Mouse (Mus musculus) liver, postnatal 0 days (tissue): ENCODE measurements around the gene Klf13. TPM values are rescaled to one million over a fixed set of nuclear protein-coding genes. Genes with fewer than 3 reads are reported as not detected.

Source experiments
- ATAC-seq: fragments of 200-750 bp; cut with Nextera tagmentation; 2 replicates; pipeline ENCODE4 v1.8.0; 2017; ENCODE audit warnings: mild to moderate bottlenecking, moderate library complexity
- DNase-seq: peaks from one replicate; pipeline ENCODE4 v3.0.0-alpha.2; 2016
- H3K27ac ChIP-seq: fragments of 300-500 bp; sonication (generic); 2 replicates; pipeline ENCODE4 v1.5.1; 2014; ENCODE audit warnings: antibody characterized with exemption, moderate library complexity, mild to moderate bottlenecking, low read depth
- H3K27me3 ChIP-seq: fragments of 300-500 bp; sonication (generic); 2 replicates; pipeline ENCODE4 v1.6.1; 2014; ENCODE audit warnings: low read length, control low read depth, mixed read lengths; ENCODE audit not compliant: insufficient read depth
- H3K36me3 ChIP-seq: fragments of 300-500 bp; sonication (generic); replicated peaks from 2 replicates; pipeline ENCODE4 v1.6.1; 2014; ENCODE audit warnings: mild to moderate bottlenecking, control low read depth, low read length, moderate library complexity, mixed read lengths; ENCODE audit not compliant: insufficient read depth
- H3K4me1 ChIP-seq: fragments of 300-500 bp; sonication (generic); 2 replicates; pipeline ENCODE4 v1.6.1; 2014; ENCODE audit warnings: antibody characterized with exemption, mild to moderate bottlenecking, control low read depth; ENCODE audit not compliant: insufficient read depth
- H3K4me2 ChIP-seq: fragments of 300-500 bp; sonication (generic); 2 replicates; pipeline ENCODE4 v1.6.1; 2014; ENCODE audit warnings: low read depth, mild to moderate bottlenecking, low read length, moderate library complexity, mixed read lengths
- H3K4me3 ChIP-seq: fragments of 300-500 bp; sonication (generic); 2 replicates; pipeline ENCODE4 v1.5.1; 2014; ENCODE audit warnings: low read depth, low read length
- H3K9ac ChIP-seq: fragments of 300-500 bp; sonication (generic); replicated peaks from 2 replicates; pipeline ENCODE4 v1.6.1; 2014; ENCODE audit warnings: mild to moderate bottlenecking, moderate library complexity
- H3K9me3 ChIP-seq: fragments of 300-500 bp; sonication (generic); 2 replicates; pipeline ENCODE4 v1.6.1; 2016; ENCODE audit warnings: mild to moderate bottlenecking, control low read depth, low read length, mixed read lengths
- CTCF ChIP-seq: sonication (generic); IDR thresholded peaks from 2 replicates; pipeline ENCODE4 v1.5.1; 2016; ENCODE audit warnings: antibody characterized with exemption, low read depth
- EP300 ChIP-seq: IDR thresholded peaks from 2 replicates; pipeline ENCODE4 v1.6.1; 2016; ENCODE audit warnings: antibody characterized with exemption, low read depth, mild to moderate bottlenecking
- WGBS: fragments of 180-500 bp; shearing (Covaris S2); extraction: QIAGEN DNeasy Blood & Tissue Kit; methylation state at CpG from one replicate; pipeline ENCODE4 v1.1.7; 2014; ENCODE audit not compliant: insufficient replicate concordance; 5-methylcytosine and 5-hydroxymethylcytosine counted together
- polyA plus RNA-seq: library from polyadenylated mRNA; unstranded; fragments of >200 nt; fragmentation: Nextera tagmentation; extraction: Ambion mirVana; gene quantifications from 2 replicates; pipeline ENCODE4 v1.2.1, GENCODE M21; 2015

Klf13 gene
- 25.5 and 25.7 TPM in 2 replicates for polyA plus RNA-seq

GRCm38 (mm10) chr7:63938914-63939396 lies at the start of gene Klf13:
TSS of gene Klf13 (minus strand) at chr7:63938915.
- Histone ChIP-seq H3K9me3 (no peaks in the 10 kb centered on the region), H3K27me3 (no peaks in the 10 kb centered on the region), H3K4me2 (peak within 1 kb of the TSS; percentile 98), H3K36me3 (no peaks in the 10 kb centered on the region), H3K9ac (peak within 1 kb of the TSS; percentile 97), H3K4me3 (peak within 1 kb of the TSS; percentile 88), H3K4me1 (peaks cover 42% of the 10 kb centered on the region), H3K27ac (peak within 1 kb of the TSS; percentile 96)
- WGBS = under 1% methylated on average over 45 of the region's 50 CpGs
- DNase-seq = peak; percentile 99
- TF ChIP-seq EP300 (no peak), CTCF (no peak)
- peak; percentile 84 for ATAC-seq

- TF ChIP-seq CTCF (no peak), EP300 (no peak)
- no peaks in the 10 kb centered on the region for H3K9me3 ChIP-seq
- 57% methylated on average over 2 of the region's 2 CpGs for WGBS
- H3K4me3 ChIP-seq = no peak overlapping the region
- no peak overlapping the region for H3K27ac ChIP-seq
- no peaks in the 10 kb centered on the region for H3K36me3 ChIP-seq
- no peaks in the 10 kb centered on the region for H3K27me3 ChIP-seq
- no peak overlapping the region for H3K9ac ChIP-seq
- peaks cover 60% of the 10 kb centered on the region for H3K4me1 ChIP-seq
- ATAC-seq (no peak), DNase-seq (no peak)
- H3K4me2 ChIP-seq = no peak overlapping the region
Measured at GRCm38 (mm10) chr7:63988391-63988790, 49.7 kb upstream of the Klf13 start.

- Histone ChIP-seq H3K36me3 (no peaks in the 10 kb centered on the region), H3K9me3 (no peaks in the 10 kb centered on the region), H3K4me1 (peaks cover 52% of the 10 kb centered on the region), H3K4me2 (no peak overlapping the region; the same call in 1 of the 2 replicates), H3K27ac (peak overlapping the region; percentile 46; the same call in 1 of the 2 replicates), H3K9ac (0 out of 2 replicates have a peak overlapping the region, but pooled peaks have one; percentile 13), H3K4me3 (no peak overlapping the region), H3K27me3 (no peaks in the 10 kb centered on the region)
- WGBS = 60% methylated on average over 12 of the region's 12 CpGs
- no peak for TF ChIP-seq CTCF
- TF ChIP-seq EP300 = no peak
- ATAC-seq = peak; percentile 72
- peak; percentile 59 for DNase-seq
Measured at GRCm38 (mm10) chr7:63986407-63987182, 47.9 kb upstream of the Klf13 start.

DNA sequence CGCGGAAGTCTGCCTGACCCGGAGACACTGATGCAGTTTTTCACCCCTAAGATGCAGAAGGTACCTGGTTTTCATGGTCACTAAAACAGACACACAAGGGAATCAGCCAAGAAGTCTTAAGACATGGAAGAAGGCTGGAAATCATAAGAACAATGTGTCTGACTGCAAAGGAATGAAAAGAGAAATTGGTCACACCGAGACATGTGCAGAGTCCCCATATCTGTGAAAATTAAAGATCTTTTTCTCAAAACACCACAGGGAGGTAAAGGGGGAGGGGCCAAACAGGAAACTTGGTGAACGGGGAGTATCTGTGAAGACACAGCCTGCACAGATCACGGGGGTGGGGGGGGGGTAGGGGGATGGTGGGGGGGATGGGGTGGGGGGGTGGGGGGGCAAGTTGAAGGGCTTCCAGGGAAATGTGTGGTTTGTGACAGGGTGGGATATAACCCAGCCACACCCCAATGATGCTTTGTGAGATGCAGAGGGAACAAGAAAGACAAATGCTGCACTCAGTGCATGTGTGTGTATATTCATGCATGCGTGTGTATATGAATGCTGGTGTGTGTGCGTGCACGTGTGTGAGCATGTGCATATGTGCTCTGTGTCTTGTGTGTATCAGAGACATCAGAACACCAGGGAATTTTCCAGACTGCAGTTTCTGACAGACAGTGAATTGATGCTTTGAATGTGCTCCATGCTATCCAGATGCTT lies 47.1 kb upstream of the Klf13 start:
- TF ChIP-seq CTCF (no peak), EP300 (no peak)
- H3K27ac ChIP-seq = no peak overlapping the region
- no peaks in the 10 kb centered on the region for H3K9me3 ChIP-seq
- ATAC-seq = no peak
- H3K4me3 ChIP-seq = no peak overlapping the region
- H3K4me2 ChIP-seq = no peak overlapping the region
- H3K27me3 ChIP-seq = no peaks in the 10 kb centered on the region
- H3K36me3 ChIP-seq = no peaks in the 10 kb centered on the region
- DNase-seq = no peak
- peaks cover 45% of the 10 kb centered on the region for H3K4me1 ChIP-seq
- WGBS = 58% methylated on average over 9 of the region's 9 CpGs
- no peak overlapping the region for H3K9ac ChIP-seq

- ATAC-seq = no peak
- H3K4me3 ChIP-seq = no peak overlapping the region
- H3K9me3 ChIP-seq = no peaks in the 10 kb centered on the region
- no peak overlapping the region for H3K4me2 ChIP-seq
- TF ChIP-seq EP300 = no peak
- TF ChIP-seq CTCF = no peak
- DNase-seq = no peak
- peaks cover 39% of the 10 kb centered on the region for H3K4me1 ChIP-seq
- H3K36me3 ChIP-seq = no peaks in the 10 kb centered on the region
- WGBS = 83% methylated on average over 7 of the region's 7 CpGs
- H3K9ac ChIP-seq = no peak overlapping the region
- H3K27me3 ChIP-seq = no peaks in the 10 kb centered on the region
- H3K27ac ChIP-seq = no peak overlapping the region
Measured at GRCm38 (mm10) chr7:63985266-63985665, 46.6 kb upstream of the Klf13 start.

DNA sequence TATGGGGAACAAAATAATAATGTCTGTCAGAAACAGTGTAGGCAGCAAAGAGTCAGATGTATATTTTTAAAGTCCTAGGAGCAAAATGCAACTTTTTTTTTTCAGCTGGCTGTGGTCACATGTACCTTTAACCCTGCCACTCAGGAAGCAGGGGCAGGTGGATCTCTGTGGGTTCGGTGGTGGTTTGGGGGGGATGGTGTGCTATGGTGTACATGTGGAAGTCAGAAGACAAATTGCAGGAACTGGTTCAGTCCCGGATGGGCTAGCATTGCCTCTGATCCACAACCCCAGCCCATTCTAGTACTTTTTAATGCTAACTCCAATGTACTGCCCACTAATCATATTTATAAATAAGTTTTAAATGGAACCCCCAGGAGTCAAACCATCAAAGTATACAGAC lies 45.6 kb upstream of the Klf13 start:
- TF ChIP-seq EP300 = no peak
- no peak for TF ChIP-seq CTCF
- WGBS = 16% methylated on average over 2 of the region's 2 CpGs
- H3K4me1 ChIP-seq = peaks cover 30% of the 10 kb centered on the region
- ATAC-seq (no peak), DNase-seq (peak; percentile 26)
- no peaks in the 10 kb centered on the region for H3K9me3 ChIP-seq
- H3K27me3 ChIP-seq = no peaks in the 10 kb centered on the region
- no peak overlapping the region for H3K4me3 ChIP-seq
- H3K4me2 ChIP-seq = no peak overlapping the region
- H3K9ac ChIP-seq = no peak overlapping the region
- H3K36me3 ChIP-seq = no peaks in the 10 kb centered on the region
- no peak overlapping the region for H3K27ac ChIP-seq
